Mouse (Mus musculus) heart, postnatal 0 days (tissue): ENCODE measurements around the gene Map4k2. TPM values are rescaled to one million over a fixed set of nuclear protein-coding genes. Genes with fewer than 3 reads are reported as not detected.

Source experiments
- ATAC-seq: fragments of 200-750 bp; cut with Nextera tagmentation; 2 replicates; pipeline ENCODE4 v1.8.0; 2017; ENCODE audit warnings: low read depth, moderate number of reproducible peaks, moderate library complexity; ENCODE audit not compliant: insufficient read depth
- DNase-seq: peaks from one replicate; pipeline ENCODE4 v3.0.0-alpha.2; 2016; ENCODE audit warnings: low spot score
- H3K27ac ChIP-seq: fragments of 300-500 bp; sonication (generic); 2 replicates; pipeline ENCODE4 v1.5.1; 2014; ENCODE audit warnings: low read depth, mild to moderate bottlenecking
- H3K27me3 ChIP-seq: fragments of 300-500 bp; sonication (generic); 2 replicates; pipeline ENCODE4 v1.6.1; 2014; ENCODE audit warnings: low read length, mixed read lengths; ENCODE audit not compliant: control insufficient read depth, insufficient read depth
- H3K36me3 ChIP-seq: fragments of 300-500 bp; sonication (generic); replicated peaks from 2 replicates; pipeline ENCODE4 v1.6.1; 2014; ENCODE audit warnings: low read length, mixed read lengths; ENCODE audit not compliant: control insufficient read depth, insufficient read depth
- H3K4me1 ChIP-seq: fragments of 300-500 bp; sonication (generic); 2 replicates; pipeline ENCODE4 v1.6.1; 2014; ENCODE audit warnings: antibody characterized with exemption; ENCODE audit not compliant: control insufficient read depth, insufficient read depth
- H3K4me2 ChIP-seq: fragments of 300-500 bp; sonication (generic); 2 replicates; pipeline ENCODE4 v1.6.1; 2014; ENCODE audit warnings: low read depth, mild to moderate bottlenecking, low read length, moderate library complexity
- H3K4me3 ChIP-seq: fragments of 300-500 bp; sonication (generic); 2 replicates; pipeline ENCODE4 v1.5.1; 2014; ENCODE audit warnings: low read depth, low read length
- H3K9ac ChIP-seq: fragments of 300-500 bp; sonication (generic); replicated peaks from 2 replicates; pipeline ENCODE4 v1.6.1; 2014; ENCODE audit warnings: low read depth, low read length, mixed read lengths
- H3K9me3 ChIP-seq: fragments of 300-500 bp; sonication (generic); replicated peaks from 2 replicates; pipeline ENCODE4 v1.6.1; 2016; ENCODE audit warnings: low read length; ENCODE audit not compliant: control insufficient read depth
- CTCF ChIP-seq: IDR thresholded peaks from 2 replicates; pipeline ENCODE4 v1.5.1; 2016; ENCODE audit warnings: antibody characterized with exemption, control low read depth, low read depth
- EP300 ChIP-seq: IDR thresholded peaks from 2 replicates; pipeline ENCODE4 v1.6.1; 2016; ENCODE audit warnings: antibody characterized with exemption, low read depth
- WGBS: fragments of 180-500 bp; shearing (Covaris S2); extraction: QIAGEN DNeasy Blood & Tissue Kit; methylation state at CpG from one replicate; pipeline ENCODE4 v1.1.7; 2014; 5-methylcytosine and 5-hydroxymethylcytosine counted together
- polyA plus RNA-seq: library from polyadenylated mRNA; unstranded; fragments of >200 nt; fragmentation: Nextera tagmentation; extraction: Ambion mirVana; gene quantifications from 2 replicates; pipeline ENCODE4 v1.2.1, GENCODE M21; 2015
- total RNA-seq: library from RNA; depleted of rRNA; stranded (reverse); fragments of >200 nt; gene quantifications from 2 replicates; pipeline ENCODE4 v1.2.3, GENCODE M21; 2014; ENCODE audit warnings: low replicate concordance

Map4k2 gene
- total and polyA plus RNA-seq, 2 experiments from 2014 or later, result 10.1 to 48.4 TPM

DNA sequence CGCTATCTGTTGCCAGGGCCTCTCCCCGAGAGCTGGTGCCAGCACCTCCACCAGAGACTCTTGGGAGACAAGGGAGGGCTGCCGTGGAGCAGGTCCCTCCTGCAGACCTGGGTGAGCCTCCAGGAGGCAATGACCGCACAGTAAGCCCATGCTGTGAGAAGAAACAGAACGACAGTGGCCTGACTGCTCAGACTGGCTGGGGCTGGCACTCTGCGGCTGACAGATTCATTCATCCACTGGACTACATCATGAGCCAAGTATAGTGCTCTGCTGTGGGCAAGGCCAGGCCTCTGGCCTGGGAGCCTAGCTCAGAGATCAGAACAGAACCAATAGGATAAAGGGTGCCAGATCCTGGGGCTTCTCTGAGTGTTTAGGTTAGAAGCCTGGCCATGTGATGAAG, 37.1 kb upstream of the Map4k2 start:
- 0 out of 2 replicates have a peak overlapping the region, but pooled peaks have one; percentile 13 for H3K27ac ChIP-seq
- H3K4me1 ChIP-seq, result peaks cover 10% of the 10 kb centered on the region; the same call in 1 of the 2 replicates
- 60% methylated on average over 6 of the region's 6 CpGs for WGBS
- DNase-seq (no peak), ATAC-seq (no peak)
- H3K4me2 ChIP-seq, result no peak overlapping the region
- TF ChIP-seq EP300 (no peak), CTCF (no peak)
- H3K36me3 ChIP-seq, result peaks cover 12% of the 10 kb centered on the region
- no peaks in the 10 kb centered on the region for H3K27me3 ChIP-seq
- no peaks in the 10 kb centered on the region for H3K9me3 ChIP-seq
- no peak overlapping the region for H3K4me3 ChIP-seq
- H3K9ac ChIP-seq, result no peak overlapping the region

GRCm38 (mm10) chr19:6304787-6305516, 36.0 kb upstream of the Map4k2 start:
- H3K9ac ChIP-seq, result no peak overlapping the region
- 20% methylated on average over 5 of the region's 5 CpGs for WGBS
- H3K36me3 ChIP-seq, result peaks cover 2% of the 10 kb centered on the region; the same call in 1 of the 2 replicates
- H3K9me3 ChIP-seq, result no peaks in the 10 kb centered on the region
- peak overlapping the region; percentile 13; the same call in 1 of the 2 replicates for H3K27ac ChIP-seq
- DNase-seq (peak; percentile 91), ATAC-seq (peak; percentile 73)
- TF ChIP-seq CTCF, result peak; percentile 99
- no peak; the same call in 1 of the 2 replicates for TF ChIP-seq EP300
- no peaks in the 10 kb centered on the region for H3K27me3 ChIP-seq
- no peak overlapping the region for H3K4me2 ChIP-seq
- no peak overlapping the region for H3K4me3 ChIP-seq
- H3K4me1 ChIP-seq, result no peaks in the 10 kb centered on the region

- no peak for DNase-seq
- Histone ChIP-seq H3K36me3 (no peaks in the 10 kb centered on the region; the same call in 1 of the 2 replicates), H3K27me3 (no peaks in the 10 kb centered on the region), H3K4me3 (peak overlapping the region; percentile 56), H3K4me2 (peak overlapping the region; percentile 88), H3K4me1 (no peaks in the 10 kb centered on the region), H3K27ac (peak overlapping the region; percentile 63; the same call in 1 of the 2 replicates), H3K9me3 (no peaks in the 10 kb centered on the region), H3K9ac (peak overlapping the region; percentile 79)
- 57% methylated on average over 8 of the region's 8 CpGs for WGBS
- no peak for ATAC-seq
- no peak for TF ChIP-seq CTCF
- no peak for TF ChIP-seq EP300
Measured at GRCm38 (mm10) chr19:6305517-6306115, 35.3 kb upstream of the Map4k2 start.

GRCm38 (mm10) chr19:6306137-6306551, 34.8 kb upstream of the Map4k2 start, which contains the start of gene Cdc42bpg:
TSS of gene Cdc42bpg (plus strand) at chr19:6306456.
- no peaks in the 10 kb centered on the region for H3K4me1 ChIP-seq
- peak within 1 kb of the TSS; percentile 63 for H3K27ac ChIP-seq
- TF ChIP-seq CTCF (no peak), EP300 (no peak)
- peak within 1 kb of the TSS; percentile 56 for H3K4me3 ChIP-seq
- no peaks in the 10 kb centered on the region for H3K27me3 ChIP-seq
- H3K9me3 ChIP-seq, result no peaks in the 10 kb centered on the region
- peak within 1 kb of the TSS; percentile 79 for H3K9ac ChIP-seq
- ATAC-seq (peak; percentile 73), DNase-seq (peak; percentile 63)
- no peaks in the 10 kb centered on the region; the same call in 1 of the 2 replicates for H3K36me3 ChIP-seq
- whole genome bisulfite sequencing, result 1% methylated on average over 36 of the region's 38 CpGs
- H3K4me2 ChIP-seq, result peak within 1 kb of the TSS; percentile 88

GRCm38 (mm10) chr19:6306586-6306985, 34.3 kb upstream of the Map4k2 start:
- no peaks in the 10 kb centered on the region; the same call in 1 of the 2 replicates for H3K36me3 ChIP-seq
- H3K9me3 ChIP-seq, result no peaks in the 10 kb centered on the region
- peak overlapping the region; percentile 56 for H3K4me3 ChIP-seq
- H3K4me1 ChIP-seq, result no peaks in the 10 kb centered on the region
- peak; percentile 67 for DNase-seq
- H3K27me3 ChIP-seq, result no peaks in the 10 kb centered on the region
- peak overlapping the region; percentile 88 for H3K4me2 ChIP-seq
- peak overlapping the region; percentile 79 for H3K9ac ChIP-seq
- 0% methylated on average over 33 of the region's 34 CpGs for WGBS
- H3K27ac ChIP-seq, result peak overlapping the region; percentile 63
- TF ChIP-seq CTCF, result peak; percentile 67
- no peak for TF ChIP-seq EP300
- ATAC-seq, result peak; percentile 66
